Mouse (Mus musculus): ENCODE results near the gene Ralgps2. TPM values are rescaled to one million over a fixed set of nuclear protein-coding genes. Genes with fewer than 3 reads are reported as not detected.

Gene Ralgps2
- total RNA-seq, 1 experiment: 40.6 TPM

GRCm38 (mm10) chr1:156909866-156910265 lies 29.6 kb downstream of the Ralgps2 start:
- H3K4me1 ChIP-seq (ENCODE audit: control insufficient read depth in 2 of 2, insufficient read depth in 2 of 2, low read length in 2 of 2, poor library complexity in 1 of 2): peaks cover 0 to 2% of the 10 kb centered on the region in 2 experiments; a peak in 2 of 4 replicates
- TF ChIP-seq ZC3H11A (IDR thresholded peaks at IDR 0.05; ENCODE audit: borderline replicate concordance, low read depth, low read length) (no peak), ZNF384 (IDR thresholded peaks at IDR 0.05; ENCODE audit: low read depth, low read length) (no peak), MAFK (IDR thresholded peaks at IDR 0.05; ENCODE audit: insufficient read depth, low read depth, low read length) (no peak), HCFC1 (IDR thresholded peaks at IDR 0.05; ENCODE audit: borderline replicate concordance, insufficient read depth, low read length) (no peak), CHD2 (IDR thresholded peaks at IDR 0.05; ENCODE audit: low read depth, low read length) (no peak)
- in situ Hi-C loops (cut with MboI; ENCODE audit: low sequenced_read_pairs in 2 of 2, unreplicated experiment in 2 of 2): no loop called here
- H3K36me3 ChIP-seq (ENCODE audit: control insufficient read depth, insufficient read depth, low read length, poor library complexity, severe bottlenecking): no peaks in the 10 kb centered on the region
- no peak overlapping the region for H3K27ac ChIP-seq (ENCODE audit: insufficient read depth, low read depth, low read length, poor library complexity, severe bottlenecking)
- DNase-seq (ENCODE audit: low read depth, low spot score): no peak
- no peak overlapping the region for H3K4me3 ChIP-seq (ENCODE audit: insufficient read depth in 1 of 2, low read depth in 1 of 2, low read length in 2 of 2, poor library complexity in 1 of 2, severe bottlenecking in 1 of 2)
- H3K9ac ChIP-seq (ENCODE audit: insufficient read depth, low read depth, low read length, poor library complexity, severe bottlenecking): no peak overlapping the region
- no peaks in the 10 kb centered on the region for H3K9me3 ChIP-seq (ENCODE audit: control insufficient read depth, insufficient read depth, low read depth, low read length)

GRCm38 (mm10) chr1:156909265-156909664 lies 30.2 kb downstream of the Ralgps2 start:
- Histone ChIP-seq H3K4me3 (ENCODE audit: insufficient read depth in 1 of 2, low read depth in 1 of 2, low read length in 2 of 2, poor library complexity in 1 of 2, severe bottlenecking in 1 of 2) (no peak overlapping the region), H3K27ac (ENCODE audit: insufficient read depth, low read depth, low read length, poor library complexity, severe bottlenecking) (no peak overlapping the region), H3K9ac (ENCODE audit: insufficient read depth, low read depth, low read length, poor library complexity, severe bottlenecking) (no peak overlapping the region), H3K36me3 (ENCODE audit: control insufficient read depth, insufficient read depth, low read length, poor library complexity, severe bottlenecking) (no peaks in the 10 kb centered on the region), H3K4me1 (ENCODE audit: control insufficient read depth in 2 of 2, insufficient read depth in 2 of 2, low read length in 2 of 2, poor library complexity in 1 of 2) (peaks cover 0 to 2% of the 10 kb centered on the region in 2 experiments; a peak in 2 of 4 replicates), H3K9me3 (ENCODE audit: control insufficient read depth, insufficient read depth, low read depth, low read length) (no peaks in the 10 kb centered on the region)
- in situ Hi-C loops (cut with MboI; ENCODE audit: low sequenced_read_pairs in 2 of 2, unreplicated experiment in 2 of 2): no loop called here
- DNase-seq (ENCODE audit: low read depth, low spot score): no peak
- TF ChIP-seq CHD2 (IDR thresholded peaks at IDR 0.05; ENCODE audit: low read depth, low read length): no peak
- no peak for TF ChIP-seq ZNF384 (IDR thresholded peaks at IDR 0.05; ENCODE audit: low read depth, low read length)
- no peak for TF ChIP-seq HCFC1 (IDR thresholded peaks at IDR 0.05; ENCODE audit: borderline replicate concordance, insufficient read depth, low read length)
- TF ChIP-seq MAFK (IDR thresholded peaks at IDR 0.05; ENCODE audit: insufficient read depth, low read depth, low read length): no peak
- TF ChIP-seq ZC3H11A (IDR thresholded peaks at IDR 0.05; ENCODE audit: borderline replicate concordance, low read depth, low read length): no peak

GRCm38 (mm10) chr1:156905660-156906059 lies 33.8 kb downstream of the Ralgps2 start:
- H3K9ac ChIP-seq (ENCODE audit: insufficient read depth, low read depth, low read length, poor library complexity, severe bottlenecking): no peak overlapping the region
- H3K27ac ChIP-seq (ENCODE audit: insufficient read depth, low read depth, low read length, poor library complexity, severe bottlenecking): no peak overlapping the region
- TF ChIP-seq ZC3H11A (IDR thresholded peaks at IDR 0.05; ENCODE audit: borderline replicate concordance, low read depth, low read length) (no peak), ZNF384 (IDR thresholded peaks at IDR 0.05; ENCODE audit: low read depth, low read length) (no peak), HCFC1 (IDR thresholded peaks at IDR 0.05; ENCODE audit: borderline replicate concordance, insufficient read depth, low read length) (no peak), CHD2 (IDR thresholded peaks at IDR 0.05; ENCODE audit: low read depth, low read length) (no peak), MAFK (IDR thresholded peaks at IDR 0.05; ENCODE audit: insufficient read depth, low read depth, low read length) (no peak)
- H3K4me3 ChIP-seq (ENCODE audit: insufficient read depth in 1 of 2, low read depth in 1 of 2, low read length in 2 of 2, poor library complexity in 1 of 2, severe bottlenecking in 1 of 2): no peak overlapping the region
- H3K36me3 ChIP-seq (ENCODE audit: control insufficient read depth, insufficient read depth, low read length, poor library complexity, severe bottlenecking): no peaks in the 10 kb centered on the region
- in situ Hi-C loops (cut with MboI; ENCODE audit: low sequenced_read_pairs in 2 of 2, unreplicated experiment in 2 of 2): no loop called here
- no peaks in the 10 kb centered on the region for H3K9me3 ChIP-seq (ENCODE audit: control insufficient read depth, insufficient read depth, low read depth, low read length)
- peaks cover 0 to 2% of the 10 kb centered on the region in 2 experiments; a peak in 2 of 4 replicates for H3K4me1 ChIP-seq (ENCODE audit: control insufficient read depth in 2 of 2, insufficient read depth in 2 of 2, low read length in 2 of 2, poor library complexity in 1 of 2)
- DNase-seq (ENCODE audit: low read depth, low spot score): no peak

GRCm38 (mm10) chr1:156903899-156904298 lies 35.5 kb downstream of the Ralgps2 start:
- no peak overlapping the region for H3K27ac ChIP-seq (ENCODE audit: insufficient read depth, low read depth, low read length, poor library complexity, severe bottlenecking)
- no peak overlapping the region for H3K4me3 ChIP-seq (ENCODE audit: insufficient read depth in 1 of 2, low read depth in 1 of 2, low read length in 2 of 2, poor library complexity in 1 of 2, severe bottlenecking in 1 of 2)
- no peak overlapping the region for H3K9ac ChIP-seq (ENCODE audit: insufficient read depth, low read depth, low read length, poor library complexity, severe bottlenecking)
- H3K4me1 ChIP-seq (ENCODE audit: control insufficient read depth in 2 of 2, insufficient read depth in 2 of 2, low read length in 2 of 2, poor library complexity in 1 of 2): no peaks in the 10 kb centered on the region; a peak in 1 of 4 replicates
- no peak for TF ChIP-seq HCFC1 (IDR thresholded peaks at IDR 0.05; ENCODE audit: borderline replicate concordance, insufficient read depth, low read length)
- no peak for TF ChIP-seq ZC3H11A (IDR thresholded peaks at IDR 0.05; ENCODE audit: borderline replicate concordance, low read depth, low read length)
- no peak for TF ChIP-seq MAFK (IDR thresholded peaks at IDR 0.05; ENCODE audit: insufficient read depth, low read depth, low read length)
- TF ChIP-seq ZNF384 (IDR thresholded peaks at IDR 0.05; ENCODE audit: low read depth, low read length): no peak
- TF ChIP-seq CHD2 (IDR thresholded peaks at IDR 0.05; ENCODE audit: low read depth, low read length): no peak
- in situ Hi-C loops (cut with MboI; ENCODE audit: low sequenced_read_pairs in 2 of 2, unreplicated experiment in 2 of 2): no loop called here
- no peaks in the 10 kb centered on the region for H3K36me3 ChIP-seq (ENCODE audit: control insufficient read depth, insufficient read depth, low read length, poor library complexity, severe bottlenecking)
- no peak for DNase-seq (ENCODE audit: low read depth, low spot score)
- H3K9me3 ChIP-seq (ENCODE audit: control insufficient read depth, insufficient read depth, low read depth, low read length): no peaks in the 10 kb centered on the region

- peaks cover 4% of the 10 kb centered on the region; the same call in 1 of the 2 replicates for H3K36me3 ChIP-seq (ENCODE audit: control insufficient read depth, insufficient read depth, low read length, poor library complexity, severe bottlenecking)
- TF ChIP-seq HCFC1 (IDR thresholded peaks at IDR 0.05; ENCODE audit: borderline replicate concordance, insufficient read depth, low read length): no peak
- TF ChIP-seq ZNF384 (IDR thresholded peaks at IDR 0.05; ENCODE audit: low read depth, low read length): no peak
- no peak for TF ChIP-seq MAFK (IDR thresholded peaks at IDR 0.05; ENCODE audit: insufficient read depth, low read depth, low read length)
- H3K27ac ChIP-seq (ENCODE audit: insufficient read depth, low read depth, low read length, poor library complexity, severe bottlenecking): no peak overlapping the region
- H3K9me3 ChIP-seq (ENCODE audit: control insufficient read depth, insufficient read depth, low read depth, low read length): no peaks in the 10 kb centered on the region
- H3K4me1 ChIP-seq (ENCODE audit: control insufficient read depth in 2 of 2, insufficient read depth in 2 of 2, low read length in 2 of 2, poor library complexity in 1 of 2): no peaks in the 10 kb centered on the region
- DNase-seq (ENCODE audit: low read depth, low spot score): no peak
- in situ Hi-C loops (cut with MboI; ENCODE audit: low sequenced_read_pairs in 2 of 2, unreplicated experiment in 2 of 2): no loop called here
- no peak overlapping the region for H3K4me3 ChIP-seq (ENCODE audit: insufficient read depth in 1 of 2, low read depth in 1 of 2, low read length in 2 of 2, poor library complexity in 1 of 2, severe bottlenecking in 1 of 2)
- H3K9ac ChIP-seq (ENCODE audit: insufficient read depth, low read depth, low read length, poor library complexity, severe bottlenecking): no peak overlapping the region
These were observed 37.7 kb downstream of the Ralgps2 start for GRCm38 (mm10) chr1:156901689-156902088.

Data from ES-E14 (cell line).